Mouse (Mus musculus) forebrain, embryonic 15.5 days (tissue): ENCODE measurements at regions not wholly inside any gene's neighbourhood (a gene's known extent, or its start where the extent isn't known, plus 50 kb on each side); places are given as distances from the start of the nearest gene placed in this dataset.

Experiments
- ATAC-seq: fragments of 200-750 bp; cut with Nextera tagmentation; replicated peaks from 2 replicates; pipeline ENCODE4 v1.8.0; 2017; ENCODE audit warnings: mild to moderate bottlenecking, moderate TSS enrichment, moderate library complexity
- H3K27ac ChIP-seq: fragments of 300-500 bp; sonication (generic); replicated peaks from 2 replicates; pipeline ENCODE4 v1.5.1; 2015; ENCODE audit warnings: mild to moderate bottlenecking, inconsistent platforms
- H3K27me3 ChIP-seq: fragments of 300-500 bp; sonication (generic); 2 replicates; pipeline ENCODE4 v1.6.1; 2015; ENCODE audit warnings: inconsistent platforms
- H3K36me3 ChIP-seq: fragments of 300-500 bp; sonication (generic); 2 replicates; pipeline ENCODE4 v1.6.1; 2015; ENCODE audit warnings: mild to moderate bottlenecking, inconsistent platforms
- H3K4me1 ChIP-seq: fragments of 300-500 bp; sonication (generic); 2 replicates; pipeline ENCODE4 v1.6.1; 2015; ENCODE audit warnings: inconsistent platforms
- H3K4me2 ChIP-seq: fragments of 300-500 bp; sonication (generic); replicated peaks from 2 replicates; pipeline ENCODE4 v1.6.1; 2015; ENCODE audit warnings: mild to moderate bottlenecking, inconsistent platforms
- H3K4me3 ChIP-seq: fragments of 300-500 bp; sonication (generic); 2 replicates; pipeline ENCODE4 v1.5.1; 2015; ENCODE audit warnings: mild to moderate bottlenecking, inconsistent platforms
- H3K9ac ChIP-seq: fragments of 300-500 bp; sonication (generic); replicated peaks from 2 replicates; pipeline ENCODE4 v1.6.1; 2015; ENCODE audit warnings: mild to moderate bottlenecking, inconsistent platforms
- H3K9me3 ChIP-seq: fragments of 300-500 bp; sonication (generic); 2 replicates; pipeline ENCODE4 v1.6.1; 2016; ENCODE audit warnings: inconsistent platforms
- WGBS: fragments of 180-500 bp; shearing (Covaris S2); methylation state at CpG from one replicate; pipeline ENCODE4 v1.1.7; 2015; ENCODE audit warnings: mixed read lengths; 5-methylcytosine and 5-hydroxymethylcytosine counted together

- Histone ChIP-seq H3K4me1 (no peaks in the 10 kb centered on the region), H3K9me3 (no peaks in the 10 kb centered on the region), H3K4me2 (no peak overlapping the region), H3K36me3 (no peaks in the 10 kb centered on the region), H3K27me3 (no peaks in the 10 kb centered on the region), H3K27ac (no peak overlapping the region), H3K4me3 (no peak overlapping the region), H3K9ac (no peak overlapping the region)
- WGBS: 43% methylated on average over 2 of the region's 2 CpGs
- ATAC-seq: no peak
These were observed 234.6 kb upstream of the Cd180 start for GRCm38 (mm10) chr13:102458711-102459110.

- ATAC-seq: no peak
- H3K9ac ChIP-seq: no peak overlapping the region
- no peaks in the 10 kb centered on the region for H3K27me3 ChIP-seq
- 75% methylated on average over 2 of the region's 2 CpGs for WGBS
- no peak overlapping the region for H3K4me2 ChIP-seq
- no peaks in the 10 kb centered on the region for H3K9me3 ChIP-seq
- no peak overlapping the region for H3K27ac ChIP-seq
- H3K36me3 ChIP-seq: no peaks in the 10 kb centered on the region
- no peak overlapping the region for H3K4me3 ChIP-seq
- no peaks in the 10 kb centered on the region for H3K4me1 ChIP-seq
These were observed 229.4 kb upstream of the Cd180 start for GRCm38 (mm10) chr13:102463993-102464392.

- Histone ChIP-seq H3K36me3 (no peaks in the 10 kb centered on the region), H3K4me3 (no peak overlapping the region), H3K9ac (no peak overlapping the region), H3K27me3 (no peaks in the 10 kb centered on the region), H3K27ac (no peak overlapping the region), H3K4me1 (no peaks in the 10 kb centered on the region), H3K4me2 (no peak overlapping the region), H3K9me3 (no peaks in the 10 kb centered on the region)
- WGBS: 89% methylated on average over 3 of the region's 3 CpGs
- no peak for ATAC-seq
These were observed 211.5 kb upstream of the Cd180 start for GRCm38 (mm10) chr13:102481906-102482305.

- no peak for ATAC-seq
- Histone ChIP-seq H3K4me2 (no peak overlapping the region), H3K4me1 (no peaks in the 10 kb centered on the region), H3K9me3 (no peaks in the 10 kb centered on the region), H3K4me3 (no peak overlapping the region), H3K27ac (no peak overlapping the region), H3K9ac (no peak overlapping the region), H3K36me3 (no peaks in the 10 kb centered on the region), H3K27me3 (no peaks in the 10 kb centered on the region)
- WGBS: 91% methylated on average over 3 of the region's 3 CpGs
These were observed 210.9 kb upstream of the Cd180 start for GRCm38 (mm10) chr13:102482451-102482850.

DNA sequence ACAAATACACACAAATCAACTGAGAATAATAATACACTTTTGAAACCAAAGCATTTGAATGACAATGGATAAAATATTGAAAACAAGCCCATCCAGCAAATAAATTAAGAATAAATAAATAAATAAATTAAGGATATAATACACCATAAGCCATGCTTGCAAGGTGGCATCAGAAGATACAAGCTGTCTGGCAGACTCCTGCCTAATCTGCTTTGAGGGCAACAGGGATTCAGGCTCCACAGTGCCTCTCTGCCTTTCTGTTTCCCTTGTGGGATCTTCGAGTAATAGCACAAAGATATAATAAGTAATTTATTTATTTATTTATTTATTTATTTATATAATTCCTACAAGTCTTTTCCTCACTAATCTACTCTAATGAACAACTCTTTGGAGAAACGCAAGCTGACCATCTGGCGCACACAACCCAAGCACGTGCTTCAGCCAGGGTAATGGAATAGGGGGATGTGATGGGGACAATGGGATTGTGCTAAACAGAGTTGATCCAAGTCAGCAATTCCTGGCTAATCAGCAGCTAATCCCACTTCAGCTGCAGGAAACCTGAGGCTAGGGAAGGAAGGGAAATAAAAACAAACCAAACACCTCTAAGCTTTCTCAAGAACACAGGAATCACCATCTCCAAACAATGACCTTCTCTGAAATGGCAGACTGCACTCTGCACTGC lies 205.8 kb upstream of the Cd180 start:
- Histone ChIP-seq H3K4me2 (no peak overlapping the region), H3K27ac (no peak overlapping the region), H3K9ac (no peak overlapping the region), H3K9me3 (no peaks in the 10 kb centered on the region), H3K36me3 (no peaks in the 10 kb centered on the region), H3K4me3 (no peak overlapping the region), H3K27me3 (no peaks in the 10 kb centered on the region), H3K4me1 (no peaks in the 10 kb centered on the region)
- no peak for ATAC-seq
- WGBS: 44% methylated on average over 4 of the region's 4 CpGs

DNA sequence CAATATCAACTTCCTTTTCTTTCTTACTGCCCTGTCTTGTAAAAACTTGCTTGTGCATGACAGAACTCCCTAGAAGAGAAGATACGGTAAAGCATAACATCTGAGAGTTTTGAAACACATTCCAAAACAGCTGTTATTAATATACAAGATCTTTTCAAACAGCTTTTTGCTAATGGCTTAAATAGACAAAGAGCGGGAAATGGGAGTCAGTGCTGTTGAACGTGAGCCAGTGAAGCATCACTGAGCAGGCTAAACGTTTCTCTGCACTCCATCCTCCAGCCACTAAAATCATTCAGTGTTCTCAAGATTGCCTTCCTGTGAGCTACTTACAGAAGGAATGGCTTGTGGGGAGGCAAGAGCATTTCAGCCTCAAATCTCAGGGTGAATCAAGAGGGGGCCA lies 202.0 kb upstream of the Cd180 start:
- no peaks in the 10 kb centered on the region for H3K9me3 ChIP-seq
- H3K4me3 ChIP-seq: no peak overlapping the region
- no peaks in the 10 kb centered on the region for H3K27me3 ChIP-seq
- ATAC-seq: no peak
- H3K27ac ChIP-seq: no peak overlapping the region
- H3K4me2 ChIP-seq: no peak overlapping the region
- 82% methylated on average over 4 of the region's 4 CpGs for WGBS
- no peaks in the 10 kb centered on the region for H3K36me3 ChIP-seq
- no peak overlapping the region for H3K9ac ChIP-seq
- no peaks in the 10 kb centered on the region for H3K4me1 ChIP-seq

- no peak overlapping the region for H3K9ac ChIP-seq
- H3K36me3 ChIP-seq: no peaks in the 10 kb centered on the region
- H3K4me2 ChIP-seq: no peak overlapping the region
- H3K27me3 ChIP-seq: no peaks in the 10 kb centered on the region
- H3K9me3 ChIP-seq: no peaks in the 10 kb centered on the region
- peak; percentile 51; the same call in 1 of the 2 replicates for ATAC-seq
- 18% methylated on average over 10 of the region's 10 CpGs for WGBS
- H3K27ac ChIP-seq: no peak overlapping the region
- peaks cover 6% of the 10 kb centered on the region for H3K4me1 ChIP-seq
- H3K4me3 ChIP-seq: no peak overlapping the region
These were observed 189.0 kb upstream of the Cd180 start for GRCm38 (mm10) chr13:102504157-102504947.

DNA sequence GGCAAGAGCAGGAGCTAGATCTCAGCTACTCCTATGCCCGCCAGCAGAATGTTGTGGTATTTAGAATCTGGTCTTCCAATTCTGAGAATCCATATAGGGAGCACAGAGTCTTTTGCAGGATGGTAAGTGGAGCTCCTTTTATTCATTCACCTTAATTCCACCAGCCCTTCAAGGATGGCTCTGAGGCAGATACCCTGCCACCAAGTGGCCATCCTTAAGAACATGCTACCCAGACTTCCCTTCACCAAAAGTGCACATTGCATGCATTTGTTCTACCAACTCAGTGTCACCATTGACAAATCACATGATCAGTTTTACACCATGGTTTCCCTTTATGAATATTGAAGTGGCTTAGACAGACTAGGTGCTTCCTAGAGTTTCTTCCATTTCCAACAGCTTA lies 186.1 kb upstream of the Cd180 start:
- no peak for ATAC-seq
- peaks cover 6% of the 10 kb centered on the region for H3K4me1 ChIP-seq
- no peaks in the 10 kb centered on the region for H3K9me3 ChIP-seq
- WGBS: 83% methylated on average over 1 of the region's 1 CpGs
- H3K9ac ChIP-seq: no peak overlapping the region
- H3K27ac ChIP-seq: no peak overlapping the region
- H3K4me3 ChIP-seq: no peak overlapping the region
- no peaks in the 10 kb centered on the region for H3K36me3 ChIP-seq
- no peak overlapping the region for H3K4me2 ChIP-seq
- H3K27me3 ChIP-seq: no peaks in the 10 kb centered on the region

DNA sequence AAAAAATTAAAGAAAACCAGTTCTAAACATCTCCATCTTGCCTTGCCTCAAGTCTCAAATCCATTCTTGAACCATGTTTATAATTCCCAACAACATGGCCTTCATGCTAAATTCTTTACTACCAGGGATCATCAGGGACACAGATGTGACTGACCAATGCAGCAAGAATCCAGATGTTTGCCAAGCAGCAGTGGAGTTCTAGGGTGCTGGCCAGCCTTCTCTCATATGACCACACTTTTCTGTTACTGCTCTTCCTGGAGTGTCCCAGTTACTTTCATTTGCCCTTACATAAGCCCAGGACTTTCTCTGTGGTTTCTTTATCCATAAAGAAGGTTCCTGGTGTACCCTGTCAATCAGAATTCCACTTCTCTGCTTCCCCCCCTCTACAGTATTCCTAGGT lies 185.4 kb upstream of the Cd180 start:
- Histone ChIP-seq H3K27ac (no peak overlapping the region), H3K27me3 (no peaks in the 10 kb centered on the region), H3K4me3 (no peak overlapping the region), H3K9ac (no peak overlapping the region), H3K9me3 (no peaks in the 10 kb centered on the region), H3K4me1 (peaks cover 6% of the 10 kb centered on the region), H3K36me3 (no peaks in the 10 kb centered on the region), H3K4me2 (no peak overlapping the region)
- ATAC-seq: no peak

GRCm38 (mm10) chr13:102510733-102511279 lies 182.6 kb upstream of the Cd180 start:
- no peaks in the 10 kb centered on the region for H3K4me1 ChIP-seq
- no peak for ATAC-seq
- WGBS: 79% methylated on average over 1 of the region's 1 CpGs
- no peak overlapping the region for H3K27ac ChIP-seq
- 0 out of 2 replicates have a peak, but pooled peaks cover 3% of the 10 kb centered on the region for H3K9me3 ChIP-seq
- no peak overlapping the region for H3K4me2 ChIP-seq
- no peak overlapping the region for H3K9ac ChIP-seq
- no peaks in the 10 kb centered on the region for H3K27me3 ChIP-seq
- H3K4me3 ChIP-seq: no peak overlapping the region
- no peaks in the 10 kb centered on the region for H3K36me3 ChIP-seq

DNA sequence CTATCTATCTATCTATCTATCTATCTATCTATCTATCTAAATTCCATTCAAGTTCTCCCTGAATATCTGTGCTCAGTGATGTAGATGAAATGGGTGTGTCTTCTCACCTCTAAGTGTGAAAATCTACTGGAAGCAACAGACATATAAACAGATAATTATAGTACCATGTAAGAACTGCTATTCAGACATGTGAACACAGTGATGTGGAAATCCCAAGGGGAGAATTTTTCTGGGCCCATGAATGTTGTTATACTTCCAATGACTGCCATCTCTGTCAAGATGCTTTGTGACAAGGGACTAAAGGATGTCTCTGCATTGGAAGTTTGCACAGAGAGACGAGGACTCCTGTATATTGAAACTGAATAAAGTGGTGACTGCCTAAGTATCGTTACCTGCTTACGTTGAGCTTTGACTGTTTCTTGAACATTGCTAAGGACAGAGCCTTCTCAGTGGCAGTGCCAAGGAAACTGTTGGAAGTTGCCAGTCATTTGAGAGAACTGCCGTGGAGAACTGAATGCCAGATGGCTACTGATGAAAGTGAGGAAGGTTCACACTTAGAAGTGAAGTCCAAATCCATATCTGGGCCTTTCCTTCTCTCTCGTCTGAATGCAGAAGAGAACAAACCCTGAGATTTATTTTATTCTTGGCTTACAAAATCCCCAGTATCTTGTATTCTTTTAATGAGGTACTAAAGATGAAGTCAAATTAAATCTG lies 175.0 kb upstream of the Cd180 start:
- no peak; the same call in 1 of the 2 replicates for ATAC-seq

DNA sequence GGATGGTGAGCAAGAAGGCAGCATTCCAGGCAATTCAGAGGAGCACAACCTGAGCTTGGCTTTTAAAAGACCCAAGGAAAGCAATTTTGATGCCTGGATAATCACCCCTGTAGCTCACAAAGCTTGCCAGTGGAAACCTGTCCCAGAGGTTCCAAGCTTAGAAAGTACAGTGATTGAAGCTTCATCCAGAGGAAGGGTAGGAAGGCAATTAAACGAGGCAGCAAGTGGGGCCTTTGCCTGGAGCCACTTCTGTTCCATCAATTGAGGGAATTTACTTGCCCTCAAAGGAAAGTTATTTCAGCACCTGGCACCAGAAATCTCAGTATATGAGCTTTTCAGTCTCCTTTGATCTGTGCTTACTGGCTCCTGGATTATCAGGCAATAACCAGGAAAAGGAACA lies 171.9 kb upstream of the Cd180 start:
- H3K4me2 ChIP-seq: no peak overlapping the region
- H3K36me3 ChIP-seq: no peaks in the 10 kb centered on the region
- ATAC-seq: no peak
- H3K27ac ChIP-seq: no peak overlapping the region
- no peaks in the 10 kb centered on the region for H3K9me3 ChIP-seq
- no peak overlapping the region for H3K9ac ChIP-seq
- no peaks in the 10 kb centered on the region for H3K4me1 ChIP-seq
- H3K27me3 ChIP-seq: no peaks in the 10 kb centered on the region
- no peak overlapping the region for H3K4me3 ChIP-seq
- WGBS: 40% methylated on average over 1 of the region's 1 CpGs

More for the DNA sequence above, 175.0 kb upstream of the Cd180 start:
- no peaks in the 10 kb centered on the region for H3K36me3 ChIP-seq
- H3K27me3 ChIP-seq: no peaks in the 10 kb centered on the region
- H3K4me1 ChIP-seq: no peaks in the 10 kb centered on the region
- H3K9me3 ChIP-seq: 0 out of 2 replicates have a peak, but pooled peaks cover 2% of the 10 kb centered on the region
- H3K4me3 ChIP-seq: no peak overlapping the region
- H3K4me2 ChIP-seq: no peak overlapping the region
- no peak overlapping the region for H3K9ac ChIP-seq
- H3K27ac ChIP-seq: no peak overlapping the region
- 69% methylated on average over 5 of the region's 5 CpGs for WGBS
